Mouse (Mus musculus): Measurements from ENCODE around the gene Cdh4. TPM values are rescaled to one million over a fixed set of nuclear protein-coding genes. Genes with fewer than 3 reads are reported as not detected.

Gene Cdh4
- polyA plus RNA-seq, 1 experiment: 0.55 TPM

DNA sequence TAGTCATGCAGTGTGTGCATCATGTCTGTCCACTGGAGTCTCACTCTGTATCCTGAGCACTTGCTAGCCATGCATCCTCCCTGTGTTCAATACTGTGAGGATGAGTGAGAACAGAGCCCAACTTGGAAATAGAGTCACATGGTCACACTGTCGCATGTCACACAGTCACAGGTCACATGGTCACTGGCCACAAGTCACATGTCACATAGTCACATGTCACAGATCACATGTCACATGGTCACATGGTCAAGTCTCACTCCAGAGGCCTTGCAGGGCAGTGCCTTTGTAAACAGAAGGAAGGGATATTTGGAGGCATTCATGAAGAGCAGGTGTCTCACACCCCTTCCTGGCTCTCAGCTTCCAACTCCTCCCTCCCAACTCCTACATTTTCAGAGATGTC, 217.0 kb downstream of the Cdh4 start:
- H3K4me3 ChIP-seq (replicated peaks; ENCODE audit: control insufficient read depth, low read depth, low read length): no peak overlapping the region
- 91% methylated on average over 1 of the region's 1 CpGs for WGBS
- TF ChIP-seq CTCF (IDR thresholded peaks at IDR 0.05; ENCODE audit: control insufficient read depth, insufficient read depth, low read length) (no peak), POLR2A (IDR thresholded peaks at IDR 0.05; ENCODE audit: borderline replicate concordance, control insufficient read depth, low read depth, low read length) (no peak)
- no peaks in the 10 kb centered on the region for H3K4me1 ChIP-seq (ENCODE audit: control insufficient read depth, insufficient read depth, low read length)
- no peak overlapping the region for H3K27ac ChIP-seq (ENCODE audit: control insufficient read depth, insufficient read depth, low read depth, low read length, poor library complexity)

DNA sequence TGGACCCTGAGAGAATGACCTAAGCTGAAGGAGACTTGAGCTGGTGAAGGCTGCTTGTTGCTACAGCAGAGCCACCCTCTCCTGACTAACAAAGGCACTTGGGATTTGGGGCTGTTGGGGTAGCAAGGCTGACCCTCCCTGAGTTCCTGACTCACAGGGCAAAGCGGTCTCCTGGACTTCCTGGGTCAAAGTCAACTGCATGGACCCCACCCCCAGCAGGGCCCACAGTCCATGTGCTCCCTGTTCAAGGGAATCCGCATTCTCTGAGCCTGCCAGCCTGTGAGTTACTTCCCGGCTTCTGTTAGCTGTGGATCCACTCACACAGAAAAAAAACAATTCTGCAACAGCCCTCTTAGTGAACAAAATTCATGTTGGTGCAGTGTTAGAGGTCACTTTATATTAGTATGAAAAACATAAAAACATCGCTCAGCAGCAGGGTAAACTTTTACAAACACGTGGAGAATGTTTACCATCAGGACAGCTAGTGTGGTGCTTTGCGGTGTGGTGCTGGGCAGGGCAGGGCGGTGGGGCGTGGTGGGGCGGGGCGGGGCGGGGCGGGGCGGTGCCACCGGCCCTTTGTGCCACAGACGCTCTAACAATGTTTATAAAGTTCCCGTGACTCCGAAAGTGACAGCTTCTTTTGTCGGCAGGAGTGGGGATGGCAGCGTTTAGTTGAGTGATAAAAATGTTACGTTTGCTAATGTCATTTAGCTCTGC, 219.9 kb downstream of the Cdh4 start:
- no peak overlapping the region for H3K4me3 ChIP-seq (replicated peaks; ENCODE audit: control insufficient read depth, low read depth, low read length)
- no peak overlapping the region for H3K27ac ChIP-seq (ENCODE audit: control insufficient read depth, insufficient read depth, low read depth, low read length, poor library complexity)
- WGBS: 4% methylated on average over 20 of the region's 20 CpGs
- TF ChIP-seq CTCF (IDR thresholded peaks at IDR 0.05; ENCODE audit: control insufficient read depth, insufficient read depth, low read length): no peak
- no peak for TF ChIP-seq POLR2A (IDR thresholded peaks at IDR 0.05; ENCODE audit: borderline replicate concordance, control insufficient read depth, low read depth, low read length)
- no peaks in the 10 kb centered on the region for H3K4me1 ChIP-seq (ENCODE audit: control insufficient read depth, insufficient read depth, low read length)

DNA sequence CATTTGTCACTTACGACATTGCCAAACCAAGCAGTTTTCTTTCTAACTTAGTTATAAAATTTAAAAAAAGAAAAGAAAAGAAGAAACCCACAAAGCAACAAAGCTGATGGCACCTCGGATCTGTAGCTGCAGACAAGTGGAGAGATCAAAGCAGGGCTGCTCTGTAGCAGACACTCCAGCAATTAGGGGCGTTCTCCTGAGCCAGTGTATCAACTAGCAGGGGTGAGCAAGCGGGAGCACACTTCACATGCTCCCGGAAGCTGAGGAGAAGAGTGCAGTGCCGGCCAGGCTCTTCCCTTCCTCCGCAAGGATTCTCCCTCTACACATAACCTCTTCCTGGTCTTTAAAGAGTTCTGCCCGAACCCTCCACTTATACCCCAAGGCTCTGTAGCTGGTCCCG, 220.5 kb downstream of the Cdh4 start:
- TF ChIP-seq POLR2A (IDR thresholded peaks at IDR 0.05; ENCODE audit: borderline replicate concordance, control insufficient read depth, low read depth, low read length) (no peak), CTCF (IDR thresholded peaks at IDR 0.05; ENCODE audit: control insufficient read depth, insufficient read depth, low read length) (no peak)
- H3K4me3 ChIP-seq (replicated peaks; ENCODE audit: control insufficient read depth, low read depth, low read length): no peak overlapping the region
- WGBS: 3% methylated on average over 9 of the region's 9 CpGs
- H3K4me1 ChIP-seq (ENCODE audit: control insufficient read depth, insufficient read depth, low read length): no peaks in the 10 kb centered on the region
- H3K27ac ChIP-seq (ENCODE audit: control insufficient read depth, insufficient read depth, low read depth, low read length, poor library complexity): no peak overlapping the region

DNA sequence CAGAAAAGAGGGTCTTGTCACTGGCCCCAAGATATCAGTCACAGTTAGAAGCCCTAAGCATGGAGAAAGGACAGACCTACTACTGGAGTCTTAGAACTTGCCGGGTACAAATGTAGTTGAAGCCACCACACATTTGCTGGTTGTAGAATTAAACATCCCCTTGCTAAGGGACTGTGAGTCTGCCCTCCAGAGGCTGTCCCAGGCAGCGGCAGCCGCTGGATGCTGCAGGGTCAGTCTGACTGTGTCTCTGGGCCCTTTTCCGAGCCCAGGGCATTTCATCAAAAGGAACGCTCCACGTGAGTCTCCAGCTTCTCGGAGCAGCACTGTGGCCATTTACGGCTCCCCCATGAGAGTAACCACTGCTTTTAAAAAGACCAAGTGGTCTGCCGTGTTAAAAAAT, 221.4 kb downstream of the Cdh4 start:
- no peak overlapping the region for H3K27ac ChIP-seq (ENCODE audit: control insufficient read depth, insufficient read depth, low read depth, low read length, poor library complexity)
- no peak overlapping the region for H3K4me3 ChIP-seq (replicated peaks; ENCODE audit: control insufficient read depth, low read depth, low read length)
- WGBS: 38% methylated on average over 9 of the region's 9 CpGs
- no peaks in the 10 kb centered on the region for H3K4me1 ChIP-seq (ENCODE audit: control insufficient read depth, insufficient read depth, low read length)
- no peak for TF ChIP-seq POLR2A (IDR thresholded peaks at IDR 0.05; ENCODE audit: borderline replicate concordance, control insufficient read depth, low read depth, low read length)
- no peak for TF ChIP-seq CTCF (IDR thresholded peaks at IDR 0.05; ENCODE audit: control insufficient read depth, insufficient read depth, low read length)

DNA sequence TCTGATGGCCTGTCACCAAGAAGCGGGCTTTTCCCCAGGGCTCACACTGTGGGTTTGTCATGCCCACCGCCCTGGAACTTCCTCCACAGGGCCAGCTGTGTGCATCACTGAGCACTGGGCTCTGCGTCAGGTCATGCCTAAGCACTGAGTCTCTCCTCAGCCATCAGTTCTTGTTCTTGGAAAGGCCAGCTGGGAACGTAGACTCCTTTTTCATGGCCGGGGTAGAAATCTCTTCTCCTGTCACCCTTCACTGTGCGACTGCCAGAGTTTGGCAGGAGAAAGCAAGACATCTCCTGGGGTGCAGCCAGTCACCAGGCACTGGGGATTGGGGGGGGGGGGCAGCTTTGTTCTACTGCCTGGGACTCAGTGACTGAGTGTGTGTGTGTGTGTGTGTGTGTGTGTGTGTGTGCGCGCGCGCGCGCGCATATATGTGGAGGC, 222.0 kb downstream of the Cdh4 start:
- H3K4me1 ChIP-seq (ENCODE audit: control insufficient read depth, insufficient read depth, low read length): no peaks in the 10 kb centered on the region
- no peak overlapping the region for H3K4me3 ChIP-seq (replicated peaks; ENCODE audit: control insufficient read depth, low read depth, low read length)
- WGBS: 80% methylated on average over 13 of the region's 13 CpGs
- H3K27ac ChIP-seq (ENCODE audit: control insufficient read depth, insufficient read depth, low read depth, low read length, poor library complexity): no peak overlapping the region
- TF ChIP-seq CTCF (IDR thresholded peaks at IDR 0.05; ENCODE audit: control insufficient read depth, insufficient read depth, low read length) (no peak), POLR2A (IDR thresholded peaks at IDR 0.05; ENCODE audit: borderline replicate concordance, control insufficient read depth, low read depth, low read length) (no peak)

DNA sequence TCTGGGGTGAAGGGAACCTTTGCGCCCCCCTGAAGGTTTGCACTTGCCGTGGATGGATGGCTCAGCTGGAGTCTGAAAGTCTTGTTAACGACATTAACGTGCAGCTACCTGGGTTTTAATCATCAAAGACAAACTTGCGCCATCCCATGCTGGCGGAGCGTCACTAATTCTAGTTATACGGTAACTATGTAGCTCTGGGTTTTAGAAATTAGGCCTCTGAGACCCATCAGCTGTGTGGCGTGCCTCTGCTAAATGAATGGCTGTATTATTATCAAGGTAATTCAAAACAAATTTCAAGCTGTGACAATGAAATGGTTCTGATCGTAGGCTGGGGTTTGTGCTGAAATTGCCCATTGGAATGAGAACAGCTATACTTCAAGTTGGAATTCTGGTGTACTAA, 228.5 kb downstream of the Cdh4 start:
- Histone ChIP-seq H3K27ac (ENCODE audit: control insufficient read depth, insufficient read depth, low read depth, low read length, poor library complexity) (no peak overlapping the region), H3K4me3 (replicated peaks; ENCODE audit: control insufficient read depth, low read depth, low read length) (no peak overlapping the region), H3K4me1 (ENCODE audit: control insufficient read depth, insufficient read depth, low read length) (no peaks in the 10 kb centered on the region)
- WGBS: 81% methylated on average over 10 of the region's 10 CpGs
- TF ChIP-seq CTCF (IDR thresholded peaks at IDR 0.05; ENCODE audit: control insufficient read depth, insufficient read depth, low read length): no peak
- TF ChIP-seq POLR2A (IDR thresholded peaks at IDR 0.05; ENCODE audit: borderline replicate concordance, control insufficient read depth, low read depth, low read length): no peak

DNA sequence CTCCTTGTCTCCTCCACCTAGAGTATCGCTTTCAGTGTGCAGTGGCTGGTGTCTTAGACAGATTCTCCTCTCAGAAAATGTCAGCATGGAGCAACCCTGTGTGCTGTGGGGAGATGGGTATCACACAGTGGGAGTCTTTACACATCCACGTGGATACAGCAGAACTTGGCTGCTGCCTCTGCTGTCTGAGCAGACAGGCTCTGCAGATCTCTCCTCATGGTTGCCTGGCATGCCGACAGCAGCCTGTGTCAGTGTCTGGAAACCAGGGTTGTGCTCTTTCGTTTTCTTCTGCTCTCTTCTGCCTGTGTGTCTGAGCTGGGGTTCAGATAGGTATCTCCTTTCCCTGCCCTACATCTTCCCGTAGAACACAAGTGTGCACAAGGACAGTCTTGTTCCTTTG, 237.6 kb downstream of the Cdh4 start:
- H3K4me1 ChIP-seq (ENCODE audit: control insufficient read depth, insufficient read depth, low read length): no peaks in the 10 kb centered on the region
- TF ChIP-seq CTCF (IDR thresholded peaks at IDR 0.05; ENCODE audit: control insufficient read depth, insufficient read depth, low read length) (no peak), POLR2A (IDR thresholded peaks at IDR 0.05; ENCODE audit: borderline replicate concordance, control insufficient read depth, low read depth, low read length) (no peak)
- 63% methylated on average over 5 of the region's 5 CpGs for WGBS
- no peak overlapping the region for H3K27ac ChIP-seq (ENCODE audit: control insufficient read depth, insufficient read depth, low read depth, low read length, poor library complexity)
- no peak overlapping the region for H3K4me3 ChIP-seq (replicated peaks; ENCODE audit: control insufficient read depth, low read depth, low read length)

DNA sequence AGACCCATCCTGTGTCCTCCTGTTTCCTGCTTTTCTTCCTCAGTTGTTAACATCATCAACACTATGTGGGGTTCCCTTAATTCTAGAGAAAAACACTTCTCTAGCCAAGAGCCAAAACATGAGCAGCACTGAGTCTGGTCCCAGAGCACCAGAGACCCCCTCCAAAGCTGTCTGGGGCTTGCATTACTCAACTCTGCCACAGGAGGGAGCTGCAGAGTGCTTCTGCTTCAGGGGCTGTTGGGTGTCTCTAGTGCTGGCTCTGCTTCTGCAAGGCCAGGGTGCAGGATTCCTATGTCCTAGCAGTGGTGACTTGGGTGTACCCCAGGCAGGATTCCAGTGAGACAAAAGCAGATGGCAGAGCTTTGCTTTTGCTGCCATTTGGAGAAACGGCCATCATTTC, 239.2 kb downstream of the Cdh4 start:
- 77% methylated on average over 1 of the region's 1 CpGs for WGBS
- Histone ChIP-seq H3K4me3 (replicated peaks; ENCODE audit: control insufficient read depth, low read depth, low read length) (no peak overlapping the region), H3K27ac (ENCODE audit: control insufficient read depth, insufficient read depth, low read depth, low read length, poor library complexity) (no peak overlapping the region), H3K4me1 (ENCODE audit: control insufficient read depth, insufficient read depth, low read length) (no peaks in the 10 kb centered on the region)
- TF ChIP-seq POLR2A (IDR thresholded peaks at IDR 0.05; ENCODE audit: borderline replicate concordance, control insufficient read depth, low read depth, low read length) (no peak), CTCF (IDR thresholded peaks at IDR 0.05; ENCODE audit: control insufficient read depth, insufficient read depth, low read length) (peak; percentile 42; the same call in 1 of the 2 replicates)
